Mouse (Mus musculus): ENCODE data around the gene Lkaaear1. TPM values are rescaled to one million over a fixed set of nuclear protein-coding genes. Genes with fewer than 3 reads are reported as not detected.

Lkaaear1 gene
- total RNA-seq, 2 experiments from 2014 or later = not detected

DNA sequence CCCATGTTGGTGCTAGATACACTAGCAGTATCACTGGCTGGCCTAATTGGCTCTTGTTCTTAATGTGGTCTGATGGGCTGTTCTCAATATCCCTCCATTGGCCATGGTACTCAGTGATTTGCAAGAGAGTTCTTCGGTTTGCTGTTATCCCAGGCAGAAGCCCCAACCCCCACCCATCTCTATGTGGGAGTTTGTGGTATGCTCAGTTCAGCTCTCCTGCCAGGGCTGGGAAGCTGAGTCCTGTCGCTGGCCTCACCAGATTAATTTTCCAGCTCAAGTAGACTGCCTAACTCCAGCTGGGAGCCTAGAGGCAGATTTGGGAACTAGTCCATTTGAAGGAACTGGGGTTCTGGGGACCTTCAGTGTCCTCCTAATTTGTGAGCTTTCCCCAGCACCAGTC, 40.8 kb downstream of the Lkaaear1 start:
- no peak for DNase-seq (ENCODE audit: low spot score in 2 of 2)

DNA sequence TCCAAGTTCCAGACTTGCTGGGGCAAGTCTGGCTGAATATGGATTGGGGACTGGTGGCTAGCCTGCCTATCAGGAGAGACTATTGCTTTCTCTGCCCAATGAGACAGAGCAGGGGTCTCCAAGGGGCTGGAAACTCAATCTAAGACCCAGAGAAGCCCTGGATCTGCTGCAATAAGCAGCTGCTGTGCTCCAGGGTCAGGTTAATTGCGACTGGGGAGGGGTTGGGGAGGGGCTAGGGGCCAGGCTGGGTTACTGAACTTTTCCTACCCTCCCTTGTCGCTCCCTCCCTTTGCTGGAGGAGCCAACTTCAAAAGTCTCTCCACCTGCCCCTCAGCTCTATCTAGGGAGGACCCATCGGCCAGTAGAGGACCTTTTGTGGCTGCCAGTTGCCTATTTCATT, 41.5 kb downstream of the Lkaaear1 start, which contains the start of gene Gm29797:
Gm29797 (plus strand) TSS at position 301 of the 400 bp plus-strand sequence.
- no peak for DNase-seq (ENCODE audit: low spot score in 2 of 2)

DNA sequence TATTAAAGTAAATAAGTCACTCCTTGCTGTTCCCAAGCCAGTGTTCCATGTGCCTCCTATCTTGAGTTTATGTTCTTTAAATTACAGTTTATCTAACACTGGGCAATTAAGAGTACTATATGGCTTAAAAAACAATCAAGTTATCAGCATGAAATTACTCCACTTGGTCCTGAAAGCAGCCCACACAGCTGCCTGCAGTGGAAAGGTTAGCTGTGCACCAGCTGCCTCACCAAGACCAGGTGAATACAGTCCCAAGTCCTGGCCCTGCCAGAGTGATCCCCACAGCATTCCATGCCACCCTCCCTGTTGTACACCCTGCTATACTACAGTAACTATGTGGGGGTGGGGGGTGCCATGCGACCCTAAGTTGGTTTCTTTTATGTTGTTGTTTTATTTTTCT, 44.7 kb downstream of the Lkaaear1 start:
- no peak for DNase-seq (ENCODE audit: low spot score in 2 of 2)

DNA sequence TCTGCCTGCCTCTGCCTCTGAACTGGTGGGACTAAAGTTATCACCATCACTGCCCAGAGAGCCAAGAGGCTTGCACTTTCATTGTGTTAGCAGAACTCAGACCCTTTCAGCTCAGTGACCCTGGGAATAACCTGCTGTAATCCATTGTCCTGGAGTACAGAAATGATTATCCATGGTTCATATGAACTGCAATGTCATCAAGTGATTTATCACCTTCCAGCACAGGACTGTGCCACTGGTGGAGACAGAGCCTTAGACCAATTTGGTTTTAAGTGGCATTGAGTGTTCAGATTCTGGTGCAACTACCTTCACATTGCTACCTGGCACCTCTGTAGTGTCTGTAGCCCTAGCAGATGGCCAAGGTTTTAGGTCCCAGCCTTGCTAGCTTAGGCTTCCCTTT, 45.2 kb downstream of the Lkaaear1 start:
- DNase-seq (ENCODE audit: low spot score in 2 of 2) = no peak

- no peak for DNase-seq (ENCODE audit: low spot score in 2 of 2)
Observed at GRCm38 (mm10) chr2:181648926-181649325, 49.3 kb downstream of the Lkaaear1 start.

Other genes with a start within 250 kb of the Lkaaear1 start
- gene Zbtb46, start 239.0 kb downstream of the Lkaaear1 start, total RNA-seq (2021) = 10 to 100 TPM; 11.2 to 14.0 TPM
- not detected for gene Abhd16b, start 205.2 kb downstream of the Lkaaear1 start, total RNA-seq (2021)
- gene Tpd52l2, start 201.3 kb downstream of the Lkaaear1 start, total RNA-seq (2021) = 10 to 100 TPM; 74.8 to 76.4 TPM
- gene Dnajc5, start 178.0 kb downstream of the Lkaaear1 start, total RNA-seq (2021) = 100 to 1,000 TPM; 271 to 275 TPM
- 10 to 100 TPM; 52.0 to 53.1 TPM for gene Uckl1, start 113.5 kb downstream of the Lkaaear1 start, total RNA-seq (2021)
- gene Prpf6, start 106.6 kb downstream of the Lkaaear1 start, total RNA-seq (2021) = 10 to 100 TPM; 51.2 to 55.5 TPM
- 100 to 1,000 TPM; 108 to 116 TPM for gene Zfp512b, start 105.6 kb downstream of the Lkaaear1 start, total RNA-seq (2021)
- 10 to 100 TPM; 14.6 to 19.5 TPM for gene Samd10, start 99.2 kb downstream of the Lkaaear1 start, total RNA-seq (2021)
- not detected for gene Gm29797, start 41.4 kb downstream of the Lkaaear1 start, total RNA-seq (2021)
- gene Sox18, start 26.8 kb downstream of the Lkaaear1 start, total RNA-seq (2021) = 10 to 100 TPM; 14.4 to 15.6 TPM
- gene Tcea2, start 18.1 kb downstream of the Lkaaear1 start, total RNA-seq (2021) = 10 to 100 TPM; 51.2 to 59.4 TPM
- 10 to 100 TPM; 41.5 to 44.4 TPM for gene Rgs19, start 4.5 kb downstream of the Lkaaear1 start, total RNA-seq (2021)
- 10 to 100 TPM; 52.9 to 54.1 TPM for gene Oprl1, start 16.6 kb upstream of the Lkaaear1 start, total RNA-seq (2021)
- gene Myt1, start 64.9 kb upstream of the Lkaaear1 start, total RNA-seq (2021) = 10 to 100 TPM; 39.5 to 42.7 TPM
- 10 to 100 TPM; 66.9 to 73.3 TPM for gene Pcmtd2, start 139.4 kb upstream of the Lkaaear1 start, total RNA-seq (2021)
- gene Polr3k, start 165.9 kb upstream of the Lkaaear1 start, total RNA-seq (2021) = 10 to 100 TPM; 29.6 to 33.9 TPM